Mouse (Mus musculus) hindbrain, embryonic 13.5 days (tissue): ENCODE results near the gene 1700067K01Rik. TPM values are rescaled to one million over a fixed set of nuclear protein-coding genes. Genes with fewer than 3 reads are reported as not detected.

Experiments
- ATAC-seq: fragments of 200-750 bp; cut with Nextera tagmentation; 2 replicates; pipeline ENCODE4 v1.8.0; 2017; ENCODE audit warnings: moderate TSS enrichment; ENCODE audit not compliant: low FRiP score
- H3K27ac ChIP-seq: fragments of 300-500 bp; sonication (generic); 2 replicates; pipeline ENCODE4 v1.5.1; 2015; ENCODE audit warnings: inconsistent platforms, mild to moderate bottlenecking, moderate library complexity
- H3K27me3 ChIP-seq: fragments of 300-500 bp; sonication (generic); 2 replicates; pipeline ENCODE4 v1.6.1; 2015; ENCODE audit warnings: mild to moderate bottlenecking, inconsistent platforms
- H3K36me3 ChIP-seq: fragments of 300-500 bp; sonication (generic); 2 replicates; pipeline ENCODE4 v1.6.1; 2015; ENCODE audit warnings: mild to moderate bottlenecking, inconsistent platforms
- H3K4me1 ChIP-seq: fragments of 300-500 bp; sonication (generic); replicated peaks from 2 replicates; pipeline ENCODE4 v1.6.1; 2015; ENCODE audit warnings: inconsistent platforms
- H3K4me2 ChIP-seq: fragments of 300-500 bp; sonication (generic); 2 replicates; pipeline ENCODE4 v1.6.1; 2015; ENCODE audit warnings: inconsistent platforms, mild to moderate bottlenecking, moderate library complexity
- H3K4me3 ChIP-seq: fragments of 300-500 bp; sonication (generic); 2 replicates; pipeline ENCODE4 v1.5.1; 2015; ENCODE audit warnings: mild to moderate bottlenecking, inconsistent platforms
- H3K9ac ChIP-seq: fragments of 300-500 bp; sonication (generic); 2 replicates; pipeline ENCODE4 v1.6.1; 2015; ENCODE audit warnings: mild to moderate bottlenecking, inconsistent platforms
- H3K9me3 ChIP-seq: fragments of 300-500 bp; sonication (generic); 2 replicates; pipeline ENCODE4 v1.6.1; 2016; ENCODE audit warnings: inconsistent platforms
- WGBS: fragments of 180-500 bp; shearing (Covaris S2); methylation state at CpG from one replicate; pipeline ENCODE4 v1.1.7; 2015; 5-methylcytosine and 5-hydroxymethylcytosine counted together
- polyA plus RNA-seq: library from polyadenylated mRNA; unstranded; fragments of >200 nt; fragmentation: Nextera tagmentation; extraction: Ambion mirVana; gene quantifications from 2 replicates; pipeline ENCODE4 v1.2.1, GENCODE M21; 2015

1700067K01Rik gene
- polyA plus RNA-seq, 1 experiment from 2014 or later, result 0.71 TPM

DNA sequence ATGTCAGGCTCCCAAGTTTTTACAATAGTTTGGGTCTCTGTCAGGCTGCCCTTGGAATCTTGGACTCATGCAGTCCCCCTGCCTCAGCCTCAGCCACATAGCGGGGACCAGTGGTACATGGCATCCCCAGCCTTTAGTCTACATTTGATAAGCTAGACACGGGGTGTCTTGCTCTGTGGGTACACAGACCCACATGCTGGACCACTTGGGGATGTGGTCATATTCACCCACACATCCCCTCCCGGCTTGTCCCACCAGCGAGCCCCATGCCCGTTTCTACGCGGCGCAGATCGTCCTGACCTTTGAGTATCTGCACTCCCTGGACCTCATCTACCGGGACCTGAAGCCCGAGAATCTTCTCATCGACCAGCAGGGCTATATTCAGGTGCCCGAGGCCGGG, 11.1 kb upstream of the 1700067K01Rik start:
- Histone ChIP-seq H3K27ac (no peak overlapping the region), H3K27me3 (no peaks in the 10 kb centered on the region), H3K4me1 (no peaks in the 10 kb centered on the region), H3K4me2 (no peak overlapping the region), H3K9me3 (no peaks in the 10 kb centered on the region), H3K4me3 (no peak overlapping the region), H3K36me3 (peaks cover 90% of the 10 kb centered on the region), H3K9ac (no peak overlapping the region)
- ATAC-seq, result no peak
- 94% methylated on average over 14 of the region's 14 CpGs for WGBS

- WGBS, result 87% methylated on average over 2 of the region's 2 CpGs
- no peak overlapping the region for H3K4me2 ChIP-seq
- H3K9me3 ChIP-seq, result no peaks in the 10 kb centered on the region
- H3K36me3 ChIP-seq, result peaks cover 69% of the 10 kb centered on the region
- H3K27me3 ChIP-seq, result no peaks in the 10 kb centered on the region
- no peak overlapping the region for H3K9ac ChIP-seq
- no peak overlapping the region for H3K4me3 ChIP-seq
- H3K4me1 ChIP-seq, result peaks cover 9% of the 10 kb centered on the region
- ATAC-seq, result no peak
- H3K27ac ChIP-seq, result no peak overlapping the region
These were observed 8.8 kb upstream of the 1700067K01Rik start for GRCm38 (mm10) chr8:83992488-83992887.

GRCm38 (mm10) chr8:83994030-83994429, 7.3 kb upstream of the 1700067K01Rik start:
- H3K9ac ChIP-seq, result no peak overlapping the region
- no peak overlapping the region for H3K4me3 ChIP-seq
- 91% methylated on average over 3 of the region's 3 CpGs for WGBS
- H3K4me2 ChIP-seq, result no peak overlapping the region
- no peaks in the 10 kb centered on the region for H3K27me3 ChIP-seq
- no peaks in the 10 kb centered on the region for H3K9me3 ChIP-seq
- H3K36me3 ChIP-seq, result peaks cover 53% of the 10 kb centered on the region
- no peak for ATAC-seq
- no peak overlapping the region for H3K27ac ChIP-seq
- peaks cover 14% of the 10 kb centered on the region for H3K4me1 ChIP-seq

- peak; percentile 25 for ATAC-seq
- H3K36me3 ChIP-seq, result peaks cover 44% of the 10 kb centered on the region
- H3K9ac ChIP-seq, result peak overlapping the region; percentile 90; the same call in 1 of the 2 replicates
- peak overlapping the region; percentile 76; the same call in 1 of the 2 replicates for H3K4me3 ChIP-seq
- peaks cover 16% of the 10 kb centered on the region for H3K27me3 ChIP-seq
- peak overlapping the region; percentile 76 for H3K4me2 ChIP-seq
- WGBS, result 17% methylated on average over 12 of the region's 12 CpGs
- H3K27ac ChIP-seq, result peak overlapping the region; percentile 97; the same call in 1 of the 2 replicates
- H3K4me1 ChIP-seq, result peaks cover 27% of the 10 kb centered on the region
- H3K9me3 ChIP-seq, result no peaks in the 10 kb centered on the region
These were observed 5.3 kb upstream of the 1700067K01Rik start for GRCm38 (mm10) chr8:83995973-83996372.

- H3K36me3 ChIP-seq, result peaks cover 36% of the 10 kb centered on the region
- WGBS, result 0% methylated on average over 45 of the region's 103 CpGs
- H3K27ac ChIP-seq, result peak overlapping the region; percentile 97
- H3K4me3 ChIP-seq, result peak overlapping the region; percentile 76
- H3K4me2 ChIP-seq, result peak overlapping the region; percentile 76
- peak; percentile 71 for ATAC-seq
- H3K9me3 ChIP-seq, result no peaks in the 10 kb centered on the region
- H3K27me3 ChIP-seq, result peaks cover 24% of the 10 kb centered on the region
- H3K9ac ChIP-seq, result peak overlapping the region; percentile 90
- H3K4me1 ChIP-seq, result peaks cover 35% of the 10 kb centered on the region
These were observed 4.5 kb upstream of the 1700067K01Rik start for GRCm38 (mm10) chr8:83996567-83997505.

DNA sequence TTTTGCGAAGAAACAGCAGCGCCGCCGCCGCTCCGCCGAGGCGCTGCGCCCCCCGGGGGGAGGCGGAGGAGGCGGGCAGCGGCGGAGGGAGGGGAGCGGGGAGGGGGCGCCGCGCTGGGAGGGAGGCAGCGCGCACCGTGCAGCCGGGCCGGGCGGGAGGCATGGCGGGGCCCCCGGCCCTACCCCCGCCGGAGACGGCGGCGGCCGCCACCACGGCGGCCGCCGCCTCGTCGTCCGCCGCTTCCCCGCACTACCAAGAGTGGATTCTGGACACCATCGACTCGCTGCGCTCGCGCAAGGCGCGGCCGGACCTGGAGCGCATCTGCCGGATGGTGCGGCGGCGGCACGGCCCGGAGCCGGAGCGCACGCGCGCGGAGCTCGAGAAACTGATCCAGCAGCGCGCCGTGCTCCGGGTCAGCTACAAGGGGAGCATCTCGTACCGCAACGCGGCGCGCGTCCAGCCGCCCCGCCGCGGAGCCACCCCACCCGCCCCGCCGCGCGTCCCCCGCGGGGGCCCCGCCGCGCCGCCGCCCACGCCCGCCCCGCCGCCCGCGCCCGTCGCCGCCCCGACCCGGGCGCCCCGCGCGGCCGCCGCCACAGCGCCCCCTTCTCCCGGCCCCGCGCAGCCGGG, 3.7 kb upstream of the 1700067K01Rik start, which contains the start of gene Samd1:
Gene Samd1, plus strand, starts transcription at position 162 of the 631 bp plus-strand sequence.
- peak within 1 kb of the TSS; percentile 79 for H3K4me2 ChIP-seq
- H3K4me1 ChIP-seq, result peaks cover 35% of the 10 kb centered on the region
- no peaks in the 10 kb centered on the region for H3K9me3 ChIP-seq
- peaks cover 31% of the 10 kb centered on the region for H3K27me3 ChIP-seq
- ATAC-seq, result peak; percentile 11; the same call in 1 of the 2 replicates
- 2% methylated on average over 39 of the region's 112 CpGs for WGBS
- peaks cover 28% of the 10 kb centered on the region for H3K36me3 ChIP-seq
- peak within 1 kb of the TSS; percentile 90 for H3K9ac ChIP-seq
- H3K27ac ChIP-seq, result peak within 1 kb of the TSS; percentile 97
- H3K4me3 ChIP-seq, result peak within 1 kb of the TSS; percentile 76

DNA sequence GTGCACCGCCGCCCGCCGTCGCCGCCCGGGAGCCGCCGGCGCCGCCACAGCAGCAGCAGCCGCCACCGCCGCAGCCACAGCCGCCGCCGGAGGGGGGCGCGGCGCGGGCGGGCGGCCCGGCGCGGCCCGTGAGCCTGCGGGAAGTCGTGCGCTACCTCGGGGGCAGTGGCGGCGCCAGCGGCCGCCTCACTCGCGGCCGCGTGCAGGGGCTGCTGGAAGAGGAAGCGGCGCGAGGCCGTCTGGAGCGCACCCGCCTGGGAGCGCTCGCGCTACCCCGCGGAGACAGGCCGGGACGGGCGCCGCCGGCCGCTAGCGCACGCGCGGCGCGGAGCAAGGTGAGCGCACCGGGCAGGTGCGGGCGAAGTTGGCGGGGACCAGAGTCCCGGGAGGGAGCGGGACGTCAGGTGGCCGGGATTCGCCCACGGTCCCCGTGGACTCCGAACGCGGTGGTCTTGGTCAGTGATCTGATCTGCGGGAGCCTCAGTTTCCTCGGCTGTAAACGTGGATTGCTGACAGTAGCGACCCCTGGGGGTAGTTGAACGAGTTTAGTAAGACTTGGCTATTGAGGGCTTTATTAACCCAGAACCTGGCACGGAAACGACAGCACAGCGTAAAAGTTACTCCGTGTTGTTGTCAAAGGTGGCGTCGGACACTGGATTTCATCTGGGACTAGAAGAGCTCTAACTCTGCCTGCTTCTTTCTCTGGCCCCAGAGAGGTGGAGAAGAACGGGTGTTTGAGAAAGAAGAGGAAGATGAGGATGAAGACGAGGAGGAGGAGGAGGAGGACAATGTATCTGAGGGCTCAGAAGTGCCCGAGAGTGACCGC, 2.9 kb upstream of the 1700067K01Rik start:
- no peaks in the 10 kb centered on the region for H3K9me3 ChIP-seq
- peaks cover 31% of the 10 kb centered on the region for H3K27me3 ChIP-seq
- H3K4me2 ChIP-seq, result peak overlapping the region; percentile 79
- ATAC-seq, result peak; percentile 14; the same call in 1 of the 2 replicates
- peaks cover 27% of the 10 kb centered on the region for H3K36me3 ChIP-seq
- H3K4me1 ChIP-seq, result peaks cover 38% of the 10 kb centered on the region
- peak overlapping the region; percentile 83 for H3K9ac ChIP-seq
- H3K27ac ChIP-seq, result peak overlapping the region; percentile 88
- H3K4me3 ChIP-seq, result peak overlapping the region; percentile 76
- WGBS, result 1% methylated on average over 61 of the region's 92 CpGs

GRCm38 (mm10) chr8:83999057-83999705, 2.1 kb upstream of the 1700067K01Rik start:
- H3K27ac ChIP-seq, result no peak overlapping the region
- peaks cover 20% of the 10 kb centered on the region for H3K36me3 ChIP-seq
- no peaks in the 10 kb centered on the region for H3K9me3 ChIP-seq
- no peak for ATAC-seq
- 70% methylated on average over 16 of the region's 16 CpGs for WGBS
- H3K9ac ChIP-seq, result peak overlapping the region; percentile 83
- peaks cover 31% of the 10 kb centered on the region for H3K27me3 ChIP-seq
- H3K4me2 ChIP-seq, result peak overlapping the region; percentile 79
- peaks cover 43% of the 10 kb centered on the region for H3K4me1 ChIP-seq
- H3K4me3 ChIP-seq, result peak overlapping the region; percentile 76

DNA sequence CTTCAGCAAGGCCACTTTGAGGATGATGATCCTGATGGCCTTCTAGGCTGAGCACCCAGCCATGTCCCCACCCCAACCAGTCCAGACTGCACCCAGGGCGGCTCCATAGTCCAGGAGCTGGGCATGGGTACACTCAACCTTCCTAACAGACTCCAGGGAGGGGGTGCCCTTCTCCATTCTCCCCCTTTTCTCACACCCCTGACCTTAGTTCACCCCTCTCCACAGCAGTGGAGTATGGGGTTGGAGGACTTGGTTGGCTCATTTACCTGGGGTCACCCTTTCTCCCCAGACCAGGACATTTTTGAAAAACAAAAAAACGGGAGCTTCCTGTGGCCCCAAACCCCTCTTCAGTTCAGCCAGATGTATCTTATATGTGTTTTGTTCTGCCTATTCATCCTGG, 1.5 kb upstream of the 1700067K01Rik start:
- 94% methylated on average over 2 of the region's 2 CpGs for WGBS
- no peak for ATAC-seq
- H3K9ac ChIP-seq, result 0 out of 2 replicates have a peak overlapping the region, but pooled peaks have one; percentile 83
- H3K9me3 ChIP-seq, result no peaks in the 10 kb centered on the region
- H3K36me3 ChIP-seq, result peaks cover 14% of the 10 kb centered on the region
- no peak overlapping the region for H3K4me3 ChIP-seq
- H3K27me3 ChIP-seq, result peaks cover 31% of the 10 kb centered on the region
- no peak overlapping the region for H3K27ac ChIP-seq
- H3K4me2 ChIP-seq, result peak overlapping the region; percentile 79; the same call in 1 of the 2 replicates
- peaks cover 47% of the 10 kb centered on the region for H3K4me1 ChIP-seq

DNA sequence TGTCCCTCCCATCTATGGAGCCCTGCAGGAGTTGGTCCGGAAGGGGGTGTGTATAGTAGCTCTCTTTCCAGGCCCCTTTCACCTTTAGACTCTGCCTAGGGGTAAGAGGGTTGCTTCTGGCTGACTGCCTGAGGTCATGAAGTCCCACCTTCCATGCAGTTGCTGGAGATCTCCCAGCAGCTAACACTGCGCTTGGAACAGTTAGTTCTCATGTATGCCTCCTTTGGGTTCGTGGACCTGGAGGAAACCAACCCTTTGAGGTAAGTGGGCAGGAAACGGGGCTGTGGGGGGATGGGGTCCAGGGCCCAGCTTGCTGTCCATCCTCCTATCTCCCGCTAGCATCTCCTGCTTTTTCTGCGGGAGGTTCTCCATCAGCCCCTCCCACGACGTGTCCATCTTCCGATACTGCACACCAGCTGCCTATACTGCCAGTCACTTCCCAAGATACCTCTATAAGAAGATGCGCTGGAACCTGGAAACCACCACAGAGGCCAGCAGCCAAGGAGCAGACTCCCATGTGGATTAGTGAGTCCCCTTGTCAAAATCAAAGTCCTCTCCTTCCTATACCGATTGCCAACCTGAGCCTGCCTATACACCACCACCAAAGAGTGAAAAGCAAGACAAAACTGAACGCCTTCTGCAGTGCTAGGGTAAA, 1.8 kb downstream of the 1700067K01Rik start:
- Histone ChIP-seq H3K4me2 (no peak overlapping the region; the same call in 1 of the 2 replicates), H3K27ac (no peak overlapping the region), H3K4me3 (no peak overlapping the region), H3K4me1 (peaks cover 42% of the 10 kb centered on the region), H3K9ac (no peak overlapping the region), H3K27me3 (peaks cover 31% of the 10 kb centered on the region), H3K9me3 (no peaks in the 10 kb centered on the region), H3K36me3 (peaks cover 10% of the 10 kb centered on the region)
- WGBS, result 62% methylated on average over 12 of the region's 12 CpGs
- ATAC-seq, result no peak
